In the genomic region with DNA sequence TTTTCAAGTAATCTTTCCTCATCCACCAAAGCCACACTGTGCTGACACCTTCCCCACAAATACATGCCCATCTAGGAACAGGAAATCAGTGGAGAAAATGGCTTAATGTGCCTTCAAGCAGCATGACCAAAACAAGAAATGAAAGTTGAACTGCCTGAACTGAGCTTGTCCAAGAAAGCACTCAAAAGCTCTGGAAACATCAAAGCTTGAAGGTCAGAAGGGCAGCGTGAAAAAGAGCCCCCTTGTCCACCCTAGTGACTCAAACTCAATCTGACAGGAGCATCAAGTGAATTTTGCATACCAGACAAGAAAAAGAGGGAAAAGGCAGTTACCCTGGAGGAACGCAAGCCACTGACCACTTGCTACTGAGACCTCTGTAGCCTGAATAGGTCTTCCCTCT, we compare ENCODE assay signal across 20 mouse cellular contexts.
DNase-seq lines count a peak whose midpoint lies in the region; ATAC-seq lines count a peak whose summit lies in the region.
"Had no signal": no experiment of that assay in that cellular context is flagged by ENCODE, and none has a peak within 500 bp of the region (broad histone marks: within the 10 kb centered on the region; RNA-seq: fewer than 3 reads in every experiment).

No protein-coding gene starts in this region.

- H3K27me3 ChIP-seq in midbrain, embryonic 10.5 days (ENCODE audit: low read depth, poor library complexity, severe bottlenecking): peaks cover 21% of the 10 kb centered on the region; the same call in 1 of the 2 replicates
- no peaks in the 10 kb centered on the region for H3K27me3 ChIP-seq in midbrain, embryonic 14.5 days (ENCODE audit: control insufficient read depth, insufficient read depth, low read length)
- H3K27me3 ChIP-seq in embryonic facial prominence, embryonic 10.5 days (replicated peaks; ENCODE audit: low read depth, poor library complexity, severe bottlenecking): no peaks in the 10 kb centered on the region
- H3K27me3 ChIP-seq: embryonic facial prominence, embryonic 12.5 days; forebrain, embryonic 12.5 days; hindbrain, embryonic 15.5 days had no signal

- H3K9me3 ChIP-seq in midbrain, embryonic 10.5 days (replicated peaks): no peaks in the 10 kb centered on the region
- H3K9me3 ChIP-seq in midbrain, embryonic 14.5 days (ENCODE audit: control insufficient read depth, low read length): no peaks in the 10 kb centered on the region
- H3K9me3 ChIP-seq in embryonic facial prominence, embryonic 10.5 days: no peaks in the 10 kb centered on the region
- H3K9me3 ChIP-seq: embryonic facial prominence, embryonic 12.5 days; forebrain, embryonic 12.5 days; heart, embryonic 10.5 days; hindbrain, embryonic 15.5 days had no signal

- H3K4me3 ChIP-seq in midbrain, embryonic 10.5 days: no peak overlapping the region
- H3K4me3 ChIP-seq in midbrain, embryonic 14.5 days (replicated peaks; ENCODE audit: low read depth, low read length): no peak overlapping the region
- H3K4me3 ChIP-seq in embryonic facial prominence, embryonic 10.5 days: no peak overlapping the region
- H3K4me3 ChIP-seq: embryonic facial prominence, embryonic 12.5 days; forebrain, embryonic 12.5 days; heart, embryonic 10.5 days; hindbrain, embryonic 15.5 days had no signal

- H3K27ac ChIP-seq in midbrain, embryonic 10.5 days (replicated peaks): peak overlapping the region; percentile 63; the same call in 1 of the 2 replicates
- no peak overlapping the region for H3K27ac ChIP-seq in midbrain, embryonic 14.5 days (replicated peaks; ENCODE audit: low read depth, low read length)
- peak overlapping the region; percentile 30; the same call in 1 of the 2 replicates for H3K27ac ChIP-seq in embryonic facial prominence, embryonic 10.5 days (replicated peaks)
- H3K27ac ChIP-seq: embryonic facial prominence, embryonic 12.5 days; forebrain, embryonic 12.5 days; heart, embryonic 10.5 days; hindbrain, embryonic 15.5 days had no signal

- DNase-seq in midbrain, embryonic 10.5 days (ENCODE audit: low spot score): peak; percentile 31
- DNase-seq in midbrain, embryonic 14.5 days: no peak
- peak; percentile 44 for DNase-seq in embryonic facial prominence, embryonic 10.5 days (ENCODE audit: low spot score)
- DNase-seq in layer of hippocampus, adult 18-20 months (ENCODE audit: low spot score in 2 of 2): no peak
- no peak for DNase-seq in left cerebral cortex, postnatal 10 days (ENCODE audit: extremely low spot score in 1 of 2, low spot score in 2 of 2)
- DNase-seq in left cerebral cortex, postnatal 36 days (ENCODE audit: low spot score in 2 of 2): no peak
- DNase-seq: adrenal gland, adult 2 months; adrenal gland, postnatal 25 days; cerebellum, adult 18-20 months; cerebellum, postnatal 10 days; gastrocnemius, postnatal 10 days; heart, adult 18-20 months; heart, postnatal 10 days had no signal

- no peaks in the 10 kb centered on the region for H3K36me3 ChIP-seq in midbrain, embryonic 10.5 days
- H3K36me3 ChIP-seq in midbrain, embryonic 14.5 days (ENCODE audit: control insufficient read depth, insufficient read depth, low read length): no peaks in the 10 kb centered on the region
- H3K36me3 ChIP-seq in embryonic facial prominence, embryonic 10.5 days (replicated peaks): no peaks in the 10 kb centered on the region
- H3K36me3 ChIP-seq: embryonic facial prominence, embryonic 12.5 days; forebrain, embryonic 12.5 days; heart, embryonic 10.5 days; hindbrain, embryonic 15.5 days had no signal

- ATAC-seq in midbrain, embryonic 14.5 days (ENCODE audit: low FRiP score, low TSS enrichment): no peak
- peak; percentile 63 for ATAC-seq in granulocyte monocyte progenitor cell, adult 5-6 weeks (replicated peaks; ENCODE audit: poor library complexity, severe bottlenecking)
- ATAC-seq: forebrain, embryonic 16.5 days; intestine, embryonic 16.5 days had no signal

- WGBS in midbrain, embryonic 10.5 days: 45% methylated on average over 2 of the region's 2 CpGs
- WGBS in midbrain, embryonic 14.5 days: 35% methylated on average over 2 of the region's 2 CpGs
- WGBS in embryonic facial prominence, embryonic 10.5 days: 35% methylated on average over 2 of the region's 2 CpGs

- intact Hi-C loops in left cerebral cortex, postnatal 10 days (cut with DNase I): no loop called here
- intact Hi-C loops in left cerebral cortex, postnatal 36 days (cut with DNase I): no loop called here

- no peak overlapping the region for H3K4me2 ChIP-seq in midbrain, embryonic 14.5 days (ENCODE audit: low read length)
- H3K4me2 ChIP-seq: embryonic facial prominence, embryonic 12.5 days; forebrain, embryonic 12.5 days; hindbrain, embryonic 15.5 days had no signal

- no peak overlapping the region for H3K9ac ChIP-seq in midbrain, embryonic 14.5 days (replicated peaks; ENCODE audit: low read length)
- H3K9ac ChIP-seq: embryonic facial prominence, embryonic 12.5 days; forebrain, embryonic 12.5 days; hindbrain, embryonic 15.5 days had no signal

- H3K4me1 ChIP-seq in midbrain, embryonic 10.5 days: peaks cover 29% of the 10 kb centered on the region
- no peaks in the 10 kb centered on the region for H3K4me1 ChIP-seq in midbrain, embryonic 14.5 days (ENCODE audit: control insufficient read depth, insufficient read depth, low read length)
- H3K4me1 ChIP-seq in embryonic facial prominence, embryonic 10.5 days: peaks cover 16% of the 10 kb centered on the region
- H3K4me1 ChIP-seq: embryonic facial prominence, embryonic 12.5 days; forebrain, embryonic 12.5 days; hindbrain, embryonic 15.5 days had no signal

Comparison
In these comparisons a context has a peak if more than half of its experiments do, and no peak if none do; other contexts are left out.
1. DNase-seq: peak in midbrain, embryonic 10.5 days (single experiment) and embryonic facial prominence, embryonic 10.5 days (single experiment); none in midbrain, embryonic 14.5 days (single experiment), layer of hippocampus, adult 18-20 months (0 of 2), left cerebral cortex, postnatal 10 days (0 of 2) and left cerebral cortex, postnatal 36 days (0 of 2).